Mouse (Mus musculus): ENCODE measurements around the gene Celf5.

DNA sequence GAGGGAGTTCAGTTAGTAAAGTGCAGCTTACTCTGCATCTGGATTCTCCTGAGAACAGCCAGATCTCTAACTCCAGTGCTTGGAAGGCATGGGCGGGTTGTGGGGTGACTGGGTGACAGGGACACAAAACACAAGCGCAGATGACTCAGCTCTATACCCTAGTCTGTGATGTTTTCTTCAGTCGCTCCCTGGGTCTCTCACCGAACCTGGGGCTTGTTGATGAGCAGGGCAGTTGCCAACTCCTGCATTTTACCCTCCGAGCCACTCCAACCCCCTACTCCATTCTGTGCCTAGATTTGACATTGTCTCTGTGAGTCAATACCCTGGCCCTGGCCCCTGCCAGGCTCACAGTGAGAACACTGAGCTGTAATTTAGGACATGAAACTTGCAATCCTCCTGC lies 19.4 kb upstream of the Celf5 start:
- TF ChIP-seq EP300 (IDR thresholded peaks at IDR 0.05; ENCODE audit: low read depth) (no peak), CTCF (IDR thresholded peaks at IDR 0.05; ENCODE audit: low read depth) (no peak)
